Mouse (Mus musculus): ENCODE measurements at regions not wholly inside any gene's neighbourhood (a gene's known extent, or its start where the extent isn't known, plus 50 kb on each side); places are given as distances from the start of the nearest gene placed in this dataset.

- Histone ChIP-seq H3K4me3 (ENCODE audit: low read depth, low read length) (no peak overlapping the region), H3K27ac (ENCODE audit: low read depth) (no peak overlapping the region), H3K9me3 (replicated peaks; ENCODE audit: control insufficient read depth, low read length) (no peaks in the 10 kb centered on the region), H3K4me1 (ENCODE audit: control insufficient read depth, insufficient read depth) (peaks cover 11% of the 10 kb centered on the region; the same call in 1 of the 2 replicates), H3K9ac (replicated peaks; ENCODE audit: low read depth, low read length) (no peak overlapping the region), H3K27me3 (ENCODE audit: control insufficient read depth, insufficient read depth, low read length) (no peaks in the 10 kb centered on the region), H3K36me3 (replicated peaks; ENCODE audit: control insufficient read depth, insufficient read depth, low read length) (no peaks in the 10 kb centered on the region), H3K4me2 (ENCODE audit: low read depth, low read length) (no peak overlapping the region)
- DNase-seq (ENCODE audit: low spot score) (no peak), ATAC-seq (ENCODE audit: insufficient read depth, low read depth) (no peak)
- TF ChIP-seq CTCF (IDR thresholded peaks at IDR 0.05; ENCODE audit: low read depth) (no peak), EP300 (IDR thresholded peaks at IDR 0.05; ENCODE audit: low read depth) (no peak)
- 73% methylated on average over 3 of the region's 3 CpGs for WGBS
Measured at GRCm38 (mm10) chr5:21131943-21132342, 54.1 kb upstream of the Gsap start.

GRCm38 (mm10) chr5:21135476-21135875 lies 50.6 kb upstream of the Gsap start:
- no peak overlapping the region for H3K9ac ChIP-seq (replicated peaks; ENCODE audit: low read depth, low read length)
- no peaks in the 10 kb centered on the region for H3K36me3 ChIP-seq (replicated peaks; ENCODE audit: control insufficient read depth, insufficient read depth, low read length)
- no peak overlapping the region for H3K4me2 ChIP-seq (ENCODE audit: low read depth, low read length)
- TF ChIP-seq CTCF (IDR thresholded peaks at IDR 0.05; ENCODE audit: low read depth), result no peak
- no peak for TF ChIP-seq EP300 (IDR thresholded peaks at IDR 0.05; ENCODE audit: low read depth)
- H3K4me3 ChIP-seq (ENCODE audit: low read depth, low read length), result no peak overlapping the region
- WGBS, result 71% methylated on average over 3 of the region's 3 CpGs
- ATAC-seq (ENCODE audit: insufficient read depth, low read depth) (no peak), DNase-seq (ENCODE audit: low spot score) (no peak)
- H3K4me1 ChIP-seq (ENCODE audit: control insufficient read depth, insufficient read depth), result peaks cover 13% of the 10 kb centered on the region; the same call in 1 of the 2 replicates
- no peaks in the 10 kb centered on the region for H3K27me3 ChIP-seq (ENCODE audit: control insufficient read depth, insufficient read depth, low read length)
- no peaks in the 10 kb centered on the region for H3K9me3 ChIP-seq (replicated peaks; ENCODE audit: control insufficient read depth, low read length)
- no peak overlapping the region for H3K27ac ChIP-seq (ENCODE audit: low read depth)

- ATAC-seq (ENCODE audit: insufficient read depth, low read depth) (no peak), DNase-seq (ENCODE audit: low spot score) (no peak)
- WGBS, result 50% methylated on average over 3 of the region's 3 CpGs
- Histone ChIP-seq H3K9ac (replicated peaks; ENCODE audit: low read depth, low read length) (no peak overlapping the region), H3K27ac (ENCODE audit: low read depth) (peak overlapping the region; percentile 16; the same call in 1 of the 2 replicates), H3K4me3 (ENCODE audit: low read depth, low read length) (no peak overlapping the region), H3K27me3 (ENCODE audit: control insufficient read depth, insufficient read depth, low read length) (no peaks in the 10 kb centered on the region), H3K4me1 (ENCODE audit: control insufficient read depth, insufficient read depth) (peaks cover 16% of the 10 kb centered on the region; the same call in 1 of the 2 replicates), H3K9me3 (replicated peaks; ENCODE audit: control insufficient read depth, low read length) (no peaks in the 10 kb centered on the region), H3K4me2 (ENCODE audit: low read depth, low read length) (no peak overlapping the region), H3K36me3 (replicated peaks; ENCODE audit: control insufficient read depth, insufficient read depth, low read length) (no peaks in the 10 kb centered on the region)
- TF ChIP-seq EP300 (IDR thresholded peaks at IDR 0.05; ENCODE audit: low read depth) (no peak), CTCF (IDR thresholded peaks at IDR 0.05; ENCODE audit: low read depth) (no peak)
Measured at GRCm38 (mm10) chr5:21136081-21136480, 50.0 kb upstream of the Gsap start.
